Mouse (Mus musculus) lung, postnatal 10 days (tissue): ENCODE results near the gene Plxnb2.
A peak's percentile ranks its signal among the peaks of the same experiment; 100 is the strongest.

Source experiments
- DNase-seq: peaks from one replicate; pipeline ENCODE4 v3.0.0; 2021

Gene Plxnb2

GRCm38 (mm10) chr15:89125351-89125750, 55.2 kb downstream of the Plxnb2 start:
- no peak for DNase-seq

DNA sequence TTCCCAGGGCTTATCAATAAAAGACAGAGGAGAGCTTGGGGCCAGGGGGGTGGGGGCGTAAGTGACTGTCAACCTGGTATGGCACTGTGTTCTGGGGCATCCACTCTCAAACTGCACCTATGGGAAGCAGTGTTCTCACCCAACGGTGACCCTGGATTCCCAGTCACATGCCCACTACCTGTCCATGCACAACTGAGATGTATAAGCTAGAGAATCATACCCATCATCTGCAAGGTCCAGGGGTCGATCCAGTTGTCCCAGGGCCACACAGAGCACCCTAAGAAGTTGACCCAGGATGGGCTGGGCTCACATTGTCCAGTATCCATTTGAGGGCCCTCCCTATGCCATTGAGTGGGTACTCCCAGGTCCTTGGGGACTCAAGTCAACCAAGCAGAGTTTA, 56.3 kb downstream of the Plxnb2 start:
- no peak for DNase-seq

DNA sequence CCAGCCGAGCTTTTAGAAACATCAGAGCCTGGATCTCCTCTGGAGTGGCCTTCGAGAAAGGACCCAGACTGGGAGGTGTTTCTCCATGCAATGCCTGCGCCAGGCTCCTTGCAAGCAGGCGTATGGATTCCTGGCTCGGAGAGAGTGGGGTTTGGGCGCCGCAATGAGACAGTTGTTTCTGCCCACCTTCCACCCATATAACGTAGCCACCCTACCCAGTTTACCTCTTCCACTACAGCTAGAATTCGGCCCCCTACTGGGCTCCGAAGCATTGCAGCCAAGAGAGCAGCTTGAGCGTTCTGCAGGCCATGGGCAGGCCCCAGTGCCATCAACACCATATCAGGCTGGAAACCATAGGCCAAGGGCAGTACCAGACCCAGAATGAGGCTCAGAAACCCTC, 57.0 kb downstream of the Plxnb2 start:
- peak; percentile 51 for DNase-seq

DNA sequence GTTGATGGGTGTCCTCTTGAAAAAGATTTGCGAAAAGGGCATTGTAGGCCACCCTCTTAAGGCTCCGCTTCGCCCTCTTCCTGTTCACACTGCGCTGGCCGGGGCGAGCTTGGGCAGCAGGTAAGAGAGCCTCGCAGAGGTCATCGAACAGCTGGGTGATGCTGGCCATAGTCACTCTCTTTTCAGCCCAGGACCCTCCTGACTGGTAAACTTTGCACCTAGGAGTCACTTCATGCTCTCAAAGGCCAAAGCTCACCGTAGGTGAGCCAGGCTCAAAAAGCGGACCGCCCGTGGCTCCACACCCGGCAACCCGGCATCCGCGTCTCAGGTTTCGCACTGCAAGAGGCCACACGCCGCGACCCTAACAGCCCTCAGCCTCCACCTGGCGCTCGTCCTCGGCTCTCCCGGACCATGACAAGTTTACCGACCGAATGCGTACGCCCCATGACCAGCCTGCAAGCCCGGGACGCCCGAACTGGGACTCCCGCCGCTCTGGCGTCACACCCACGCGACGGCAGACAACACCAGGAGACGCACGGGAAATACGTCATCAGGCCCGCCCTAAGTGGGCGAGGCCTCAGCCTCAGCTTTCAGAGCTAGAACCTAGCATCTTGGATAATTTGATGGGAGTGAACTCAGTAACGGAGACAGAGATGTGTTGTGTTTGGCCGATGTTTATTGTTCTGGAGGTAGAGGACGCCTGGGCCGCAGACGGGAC, 57.8 kb downstream of the Plxnb2 start, which contains the start of gene Tubgcp6:
Gene Tubgcp6 (minus strand): TSS at position 464 of the 718 bp plus-strand sequence.
- peak; percentile 97 for DNase-seq

- DNase-seq, result no peak
These were observed 62.6 kb downstream of the Plxnb2 start for GRCm38 (mm10) chr15:89118007-89118406.

- DNase-seq, result peak; percentile 24
These were observed 70.4 kb downstream of the Plxnb2 start for GRCm38 (mm10) chr15:89110147-89110546.

GRCm38 (mm10) chr15:89106976-89107375, 73.6 kb downstream of the Plxnb2 start:
- DNase-seq, result no peak

DNA sequence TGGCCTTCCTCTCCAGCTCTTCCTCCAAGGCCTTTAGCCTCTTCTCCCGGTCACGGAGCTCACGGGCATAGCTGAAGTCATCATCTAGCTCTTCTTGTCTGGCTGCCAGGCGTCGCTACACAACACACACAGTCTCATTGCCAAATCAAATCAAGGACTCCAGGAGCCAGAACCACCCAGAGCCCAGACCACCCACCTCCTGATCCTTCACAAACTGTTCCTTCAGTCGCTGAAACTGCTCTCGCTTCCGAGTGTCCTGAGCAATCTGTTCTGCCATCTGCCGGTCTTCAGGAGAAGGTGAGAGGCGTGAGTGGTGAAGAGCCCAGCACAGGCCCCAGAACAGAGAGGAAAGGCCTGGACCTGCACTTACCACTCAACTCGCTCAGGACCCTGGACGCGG, 74.5 kb downstream of the Plxnb2 start:
- no peak for DNase-seq
